Mouse (Mus musculus) layer of hippocampus, adult 18-20 months (tissue): ENCODE results near the gene Hoxb5. TPM values are rescaled to one million over a fixed set of nuclear protein-coding genes. Genes with fewer than 3 reads are reported as not detected.

Experiments used
- DNase-seq, 2 experiments: peaks; one replicate each; pipeline ENCODE4 v3.0.0; 2022; ENCODE audit warnings: low spot score in 2 of 2
- microRNA-seq, 2 experiments: library from miRNA; unstranded; fragments of <30 nt; microRNA quantifications; one replicate each; pipeline ENCODE4 v1.2.0; 2021
- total RNA-seq, 2 experiments: library from RNA; stranded (reverse); gene quantifications; 2 replicates each; pipeline ENCODE4 v1.2.3; 2021

Gene Hoxb5
- total RNA-seq, 2 experiments from 2014 or later: not detected

- no peak for DNase-seq
Observed at GRCm38 (mm10) chr11:96351312-96351711, 48.2 kb downstream of the Hoxb5 start.

- no peak for DNase-seq
Observed at GRCm38 (mm10) chr11:96351831-96352230, 48.7 kb downstream of the Hoxb5 start.

- no peak for DNase-seq
Observed at GRCm38 (mm10) chr11:96352691-96353521, 49.8 kb downstream of the Hoxb5 start.

GRCm38 (mm10) chr11:96353522-96353841 lies 50.3 kb downstream of the Hoxb5 start:
- DNase-seq: no peak

- no peak for DNase-seq
Observed at GRCm38 (mm10) chr11:96353939-96354338, 50.8 kb downstream of the Hoxb5 start.

GRCm38 (mm10) chr11:96354376-96354775 lies 51.2 kb downstream of the Hoxb5 start:
- DNase-seq: no peak

- DNase-seq: no peak
Observed at GRCm38 (mm10) chr11:96354801-96355311, 51.7 kb downstream of the Hoxb5 start.

Small RNAs within 50 kb of the gene (microRNA-seq; reads per million reads assigned to microRNA genes)
- gene Mir10a (30.2 to 43.9 reads per million in 2 experiments), gene Mir196a-1 (0 reads per million in 2 experiments)

Other genes starting within 250 kb of the Hoxb5 start
- 10 to 100 TPM; 56.3 to 59.0 TPM for gene Ube2z, start 237.9 kb upstream of the Hoxb5 start, total RNA-seq
- 100 to 1,000 TPM; 370 to 408 TPM for gene Atp5g1, start 227.7 kb upstream of the Hoxb5 start, total RNA-seq
- under 1 TPM in 1 of 2 experiments, not detected in 1; 0.20 TPM for gene Calcoco2, start 191.4 kb upstream of the Hoxb5 start, total RNA-seq
- gene Ttll6, start 169.6 kb upstream of the Hoxb5 start, total RNA-seq: under 1 TPM; 0.30 to 0.40 TPM
- not detected for gene Hoxb13, start 109.0 kb upstream of the Hoxb5 start, total RNA-seq
- not detected for gene Hoxb9, start 31.9 kb upstream of the Hoxb5 start, total RNA-seq
- not detected for gene Hoxb8, start 21.4 kb upstream of the Hoxb5 start, total RNA-seq
- gene Hoxb7, start 16.7 kb upstream of the Hoxb5 start, total RNA-seq: not detected
- gene Hoxb6, start 10.9 kb upstream of the Hoxb5 start, total RNA-seq: not detected
- not detected for gene Hoxb4, start 14.9 kb downstream of the Hoxb5 start, total RNA-seq
- gene Hoxb3, start 20.0 kb downstream of the Hoxb5 start, total RNA-seq: not detected
- not detected for gene Hoxb2, start 47.2 kb downstream of the Hoxb5 start, total RNA-seq
- not detected for gene Hoxb1, start 62.4 kb downstream of the Hoxb5 start, total RNA-seq
- 1 to 10 TPM; 1.1 to 1.3 TPM for gene Skap1, start 161.3 kb downstream of the Hoxb5 start, total RNA-seq